Mouse (Mus musculus): Measurements from ENCODE around the gene Iqcn.

Gene Iqcn

GRCm38 (mm10) chr8:70701048-70701981 is 1.9 kb upstream of the Iqcn start:
- DNase-seq (ENCODE audit: low spot score), result no peak

- no peak for DNase-seq (ENCODE audit: low spot score)
Observed at GRCm38 (mm10) chr8:70701982-70702841, 1.0 kb upstream of the Iqcn start.

- no peak for DNase-seq (ENCODE audit: low spot score)
Observed at GRCm38 (mm10) chr8:70702842-70703182, 445 bp upstream of the Iqcn start.

- no peak for DNase-seq (ENCODE audit: low spot score)
Observed at GRCm38 (mm10) chr8:70708281-70708680, 5.0 kb downstream of the Iqcn start.

GRCm38 (mm10) chr8:70709794-70710193 is 6.5 kb downstream of the Iqcn start:
- no peak for DNase-seq (ENCODE audit: low spot score)

- DNase-seq (ENCODE audit: low spot score), result no peak
Observed at GRCm38 (mm10) chr8:70710296-70710695, 7.0 kb downstream of the Iqcn start.

- DNase-seq (ENCODE audit: low spot score), result no peak
Observed at GRCm38 (mm10) chr8:70711041-70711440, 7.8 kb downstream of the Iqcn start.

GRCm38 (mm10) chr8:70713991-70714390 is 10.7 kb downstream of the Iqcn start:
- DNase-seq (ENCODE audit: low spot score), result no peak

- no peak for DNase-seq (ENCODE audit: low spot score)
Observed at GRCm38 (mm10) chr8:70715086-70715485, 11.8 kb downstream of the Iqcn start.

- DNase-seq (ENCODE audit: low spot score), result no peak
Observed at GRCm38 (mm10) chr8:70716521-70717400, 13.5 kb downstream of the Iqcn start.

GRCm38 (mm10) chr8:70718297-70718696 is 15.0 kb downstream of the Iqcn start, which contains the start of gene Gm3336:
TSS of gene Gm3336 (plus strand) at chr8:70718543.
- DNase-seq (ENCODE audit: low spot score), result no peak

- no peak for DNase-seq (ENCODE audit: low spot score)
Observed at GRCm38 (mm10) chr8:70719796-70720270, 16.6 kb downstream of the Iqcn start.

GRCm38 (mm10) chr8:70720739-70721138 is 17.5 kb downstream of the Iqcn start:
- DNase-seq (ENCODE audit: low spot score), result peak; percentile 69

- no peak for DNase-seq (ENCODE audit: low spot score)
Observed at GRCm38 (mm10) chr8:70721601-70722000, 18.3 kb downstream of the Iqcn start.

GRCm38 (mm10) chr8:70723486-70724210 is 20.4 kb downstream of the Iqcn start, which contains the start of gene Pde4c:
TSS of gene Pde4c (plus strand) at chr8:70723720.
- no peak for DNase-seq (ENCODE audit: low spot score)

GRCm38 (mm10) chr8:70724216-70724615 is 21.0 kb downstream of the Iqcn start:
- no peak for DNase-seq (ENCODE audit: low spot score)

GRCm38 (mm10) chr8:70725792-70726447 is 22.7 kb downstream of the Iqcn start:
- DNase-seq (ENCODE audit: low spot score), result no peak

GRCm38 (mm10) chr8:70726721-70727120 is 23.5 kb downstream of the Iqcn start:
- no peak for DNase-seq (ENCODE audit: low spot score)

GRCm38 (mm10) chr8:70729808-70730475 is 26.7 kb downstream of the Iqcn start:
- no peak for DNase-seq (ENCODE audit: low spot score)

- no peak for DNase-seq (ENCODE audit: low spot score)
Observed at GRCm38 (mm10) chr8:70730956-70731355, 27.7 kb downstream of the Iqcn start.

All from ovary, postnatal 10 days (tissue).